Mouse (Mus musculus): Measurements from ENCODE around the gene Marcks. TPM values are rescaled to one million over a fixed set of nuclear protein-coding genes. Genes with fewer than 3 reads are reported as not detected.

The Marcks gene
- total and polyA plus RNA-seq, 3 experiments = 16.9 to 80.7 (median 74.2) TPM

GRCm38 (mm10) chr10:37136981-37137518 is 1.7 kb downstream of the Marcks start (continued):
- peak; percentile 47 for TF ChIP-seq NRF1 (IDR thresholded peaks at IDR 0.05; ENCODE audit: low read depth, low read length)
- TF ChIP-seq MAZ (IDR thresholded peaks at IDR 0.05; ENCODE audit: low read depth, low read length) = peak; percentile 37
- TF ChIP-seq CHD1 (IDR thresholded peaks at IDR 0.05; ENCODE audit: low read depth, low read length) = no peak
- TF ChIP-seq SIN3A (IDR thresholded peaks at IDR 0.05; ENCODE audit: low read length) = peak; percentile 86
- peak; percentile 4; the same call in 1 of the 2 replicates for TF ChIP-seq ZC3H11A (IDR thresholded peaks at IDR 0.05; ENCODE audit: low read depth, low read length)
- peak; percentile 10 to 79; a peak in 2 of 4 replicates for TF ChIP-seq CTCF (conservative IDR thresholded peaks at IDR 0.05 in 1 of 2, IDR thresholded peaks at IDR 0.05 in 1 of 2; ENCODE audit: low read depth in 2 of 2, low read length in 2 of 2)
- no peak for TF ChIP-seq KAT2A (IDR thresholded peaks at IDR 0.05; ENCODE audit: insufficient replicate concordance, low read length)
- peak; percentile 77 for TF ChIP-seq SMC3 (IDR thresholded peaks at IDR 0.05; ENCODE audit: low read depth, low read length)
- peak; percentile 50 for TF ChIP-seq MXI1 (IDR thresholded peaks at IDR 0.05; ENCODE audit: low read depth, low read length)
- no peak; the same call in 1 of the 2 replicates for TF ChIP-seq ZMIZ1 (IDR thresholded peaks at IDR 0.05; ENCODE audit: low read depth, low read length)
- TF ChIP-seq UBTF (IDR thresholded peaks at IDR 0.05; ENCODE audit: low read depth, low read length) = peak; percentile 98
- TF ChIP-seq RAD21 (IDR thresholded peaks at IDR 0.05; ENCODE audit: low read depth, low read length) = peak; percentile 83
- TF ChIP-seq POLR2A (IDR thresholded peaks at IDR 0.05; ENCODE audit: low read depth, low read length) = no peak
- TF ChIP-seq TCF12 (IDR thresholded peaks at IDR 0.05; ENCODE audit: low read depth, low read length) = peak; percentile 87
- no peak; the same call in 1 of the 2 replicates for TF ChIP-seq ELF1 (IDR thresholded peaks at IDR 0.05; ENCODE audit: low read depth, low read length)
- no peak for TF ChIP-seq JUND (conservative IDR thresholded peaks at IDR 0.05; ENCODE audit: low read depth, low read length)
- no peak for TF ChIP-seq CHD2 (IDR thresholded peaks at IDR 0.05; ENCODE audit: low read length)
- TF ChIP-seq MYC (IDR thresholded peaks at IDR 0.05; ENCODE audit: low read depth, low read length) = no peak
- TF ChIP-seq TBP (conservative IDR thresholded peaks at IDR 0.05; ENCODE audit: low read depth, low read length) = 0 out of 2 replicates have a peak, but pooled peaks have one; percentile 10
- TF ChIP-seq MAFK (IDR thresholded peaks at IDR 0.05; ENCODE audit: insufficient replicate concordance, low read length) = 0 out of 2 replicates have a peak, but pooled peaks have one; percentile 22
- no peak for TF ChIP-seq PAX5 (IDR thresholded peaks at IDR 0.05; ENCODE audit: low read length)

- H3K4me3 ChIP-seq (replicated peaks in 1 of 3; ENCODE audit: low read depth in 2 of 3, low read length in 2 of 3, poor library complexity in 1 of 3) = peak overlapping the region; percentile 59 to 86 (median 73)
- no peak; the same call in 1 of the 2 replicates for TF ChIP-seq RAD21 (IDR thresholded peaks at IDR 0.05; ENCODE audit: low read depth, low read length)
- TF ChIP-seq UBTF (IDR thresholded peaks at IDR 0.05; ENCODE audit: low read depth, low read length) = peak; percentile 97
- H3K4me1 ChIP-seq (ENCODE audit: control insufficient read depth in 1 of 2, insufficient read depth in 2 of 2) = peaks cover 0 to 12% of the 10 kb centered on the region in 2 experiments; a peak in 2 of 4 replicates
- H3K27me3 ChIP-seq (replicated peaks) = no peaks in the 10 kb centered on the region
- H3K9me3 ChIP-seq (replicated peaks; ENCODE audit: low read length) = no peaks in the 10 kb centered on the region
- H3K9ac ChIP-seq (ENCODE audit: insufficient read depth, low read depth) = peak overlapping the region; percentile 85
- in situ Hi-C loops (cut with MboI; ENCODE audit: low pct_ligation_motif_present, low pct_unique_long_range_greater_than_20kb, low sequenced_read_pairs) (loop anchor here (5.0 to 10.0 kb wide), 2 partner anchors 99 to 201 kb away; no protein-coding TSS in a partner anchor), dilution Hi-C loops (cut with MboI; ENCODE audit: extremely low pct_ligation_motif_present, extremely low pct_unique_long_range_greater_than_20kb, low sequenced_read_pairs) (no loop called here)
- peaks cover 30% of the 10 kb centered on the region for H3K79me2 ChIP-seq (replicated peaks; ENCODE audit: control insufficient read depth, extremely low read depth, insufficient read depth, poor library complexity, severe bottlenecking)
- H3K4me2 ChIP-seq (ENCODE audit: insufficient read depth, low read depth, poor library complexity, severe bottlenecking) = peak overlapping the region; percentile 33; the same call in 1 of the 2 replicates
- peak; percentile 26 for DNase-seq (ENCODE audit: extremely low read depth)
- peak overlapping the region; percentile 89 for H3K27ac ChIP-seq (ENCODE audit: insufficient read depth, low read depth)
- H3K36me3 ChIP-seq (replicated peaks in 1 of 2; ENCODE audit: control insufficient read depth in 1 of 2, insufficient read depth in 1 of 2, low read length in 1 of 2) = peaks cover 0 to 15% of the 10 kb centered on the region in 2 experiments
Measured at GRCm38 (mm10) chr10:37135951-37136751, 2.6 kb downstream of the Marcks start.
